Mouse (Mus musculus): Measurements from ENCODE around the gene Rab11fip3.

DNA sequence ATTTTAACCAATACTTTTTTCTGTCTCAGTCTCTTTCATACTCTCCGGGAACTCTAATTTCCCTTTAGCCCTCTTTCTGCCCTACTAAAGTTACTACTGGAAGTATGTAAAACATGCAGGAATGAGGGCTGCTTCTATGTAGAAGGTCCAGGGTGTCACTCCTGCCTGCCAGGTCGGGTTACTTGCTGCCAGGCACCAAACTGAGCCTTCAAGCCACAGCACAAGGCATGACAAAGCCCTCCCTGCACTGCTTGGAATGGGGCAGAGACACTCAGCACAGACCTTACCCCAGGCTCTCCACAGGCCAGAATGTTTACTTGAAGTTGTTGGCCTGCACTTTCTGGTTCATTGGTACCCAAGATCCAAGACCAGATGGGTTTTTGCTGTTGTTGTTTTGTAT is 30.8 kb upstream of the Rab11fip3 start:
- TF ChIP-seq MYOG (IDR thresholded peaks at IDR 0.05; ENCODE audit: control insufficient read depth, extremely low read depth, insufficient read length) (no peak), CTCF (IDR thresholded peaks at IDR 0.05; ENCODE audit: control insufficient read depth, insufficient read depth, insufficient read length) (no peak), MAX (IDR thresholded peaks at IDR 0.05) (no peak), USF1 (IDR thresholded peaks at IDR 0.05; ENCODE audit: low read depth) (no peak), MYOD1 (IDR thresholded peaks at IDR 0.05; ENCODE audit: control insufficient read depth, insufficient read length, low read depth) (no peak)
